Mouse (Mus musculus) intestine, postnatal 0 days (tissue): ENCODE measurements at regions not wholly inside any gene's neighbourhood (a gene's known extent, or its start where the extent isn't known, plus 50 kb on each side); places are given as distances from the start of the nearest gene placed in this dataset.
A peak's percentile ranks its signal among the peaks of the same experiment; 100 is the strongest.

Source experiments
- ATAC-seq: fragments of 200-750 bp; cut with Nextera tagmentation; 2 replicates; pipeline ENCODE4 v1.8.0; 2017; ENCODE audit warnings: mild to moderate bottlenecking, moderate TSS enrichment, moderate library complexity
- H3K27ac ChIP-seq: fragments of 300-500 bp; sonication (generic); 2 replicates; pipeline ENCODE4 v1.5.1; 2014; ENCODE audit warnings: mild to moderate bottlenecking, low read depth, low read length, moderate library complexity
- H3K27me3 ChIP-seq: fragments of 300-500 bp; sonication (generic); replicated peaks from 2 replicates; pipeline ENCODE4 v1.6.1; 2014; ENCODE audit warnings: low read length, mixed read lengths; ENCODE audit not compliant: control insufficient read depth, insufficient read depth
- H3K36me3 ChIP-seq: fragments of 300-500 bp; sonication (generic); 2 replicates; pipeline ENCODE4 v1.6.1; 2014; ENCODE audit warnings: mild to moderate bottlenecking, moderate library complexity; ENCODE audit not compliant: control insufficient read depth, insufficient read depth
- H3K4me1 ChIP-seq: fragments of 300-500 bp; sonication (generic); replicated peaks from 2 replicates; pipeline ENCODE4 v1.6.1; 2014; ENCODE audit warnings: antibody characterized with exemption, low read length, mixed read lengths; ENCODE audit not compliant: control insufficient read depth, insufficient read depth
- H3K4me2 ChIP-seq: fragments of 300-500 bp; sonication (generic); replicated peaks from 2 replicates; pipeline ENCODE4 v1.6.1; 2014; ENCODE audit warnings: low read depth, mild to moderate bottlenecking, moderate library complexity
- H3K4me3 ChIP-seq: fragments of 300-500 bp; sonication (generic); 2 replicates; pipeline ENCODE4 v1.5.1; 2014; ENCODE audit warnings: low read depth, low read length
- H3K9ac ChIP-seq: fragments of 300-500 bp; sonication (generic); 2 replicates; pipeline ENCODE4 v1.6.1; 2014; ENCODE audit warnings: mild to moderate bottlenecking, low read depth, low read length
- H3K9me3 ChIP-seq: fragments of 300-500 bp; sonication (generic); 2 replicates; pipeline ENCODE4 v1.6.1; 2016; ENCODE audit warnings: mixed run types; ENCODE audit not compliant: control insufficient read depth
- CTCF ChIP-seq: sonication (generic); IDR thresholded peaks from 2 replicates; pipeline ENCODE4 v1.5.1; 2016; ENCODE audit warnings: low read depth, mild to moderate bottlenecking, control low read depth, antibody characterized with exemption, moderate library complexity
- WGBS: fragments of 180-500 bp; shearing (Covaris S2); extraction: QIAGEN DNeasy Blood & Tissue Kit; methylation state at CpG from one replicate; pipeline ENCODE4 v1.1.7; 2014; 5-methylcytosine and 5-hydroxymethylcytosine counted together

- Histone ChIP-seq H3K4me3 (no peak overlapping the region), H3K9me3 (no peaks in the 10 kb centered on the region), H3K27me3 (no peaks in the 10 kb centered on the region), H3K9ac (no peak overlapping the region), H3K27ac (no peak overlapping the region), H3K4me1 (no peaks in the 10 kb centered on the region), H3K36me3 (no peaks in the 10 kb centered on the region), H3K4me2 (no peak overlapping the region)
- no peak for TF ChIP-seq CTCF
- 82% methylated on average over 5 of the region's 5 CpGs for WGBS
- ATAC-seq, result no peak
Measured at GRCm38 (mm10) chr17:22795213-22795612, 71.7 kb downstream of the Zfp945 start.

DNA sequence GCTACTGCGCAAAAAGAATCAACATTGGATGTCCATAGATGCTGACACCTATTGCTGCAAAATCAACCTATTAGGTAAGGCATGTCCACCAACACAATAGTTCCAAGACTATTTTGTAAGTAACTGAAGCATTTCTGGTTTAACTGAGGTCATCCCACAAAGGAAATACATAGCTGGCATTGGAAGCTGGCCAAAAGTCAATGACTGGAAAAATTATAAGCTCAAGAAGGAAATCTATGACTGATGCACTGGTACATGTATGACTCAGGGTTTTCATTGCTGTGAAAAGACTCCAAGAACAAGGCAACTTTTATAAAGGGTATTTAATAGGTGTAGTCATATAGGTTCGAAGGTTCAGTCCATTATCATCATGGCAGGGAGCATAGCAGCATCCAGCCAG, 82.5 kb downstream of the Zfp945 start:
- H3K9me3 ChIP-seq, result peaks cover under 1% of the 10 kb centered on the region
- H3K9ac ChIP-seq, result no peak overlapping the region
- H3K4me1 ChIP-seq, result no peaks in the 10 kb centered on the region
- no peak overlapping the region for H3K4me3 ChIP-seq
- no peak overlapping the region for H3K27ac ChIP-seq
- TF ChIP-seq CTCF, result no peak
- no peak for ATAC-seq
- H3K27me3 ChIP-seq, result no peaks in the 10 kb centered on the region
- H3K36me3 ChIP-seq, result no peaks in the 10 kb centered on the region
- H3K4me2 ChIP-seq, result no peak overlapping the region
- WGBS, result 92% methylated on average over 2 of the region's 2 CpGs

- Histone ChIP-seq H3K27me3 (no peaks in the 10 kb centered on the region), H3K4me3 (no peak overlapping the region), H3K36me3 (no peaks in the 10 kb centered on the region), H3K4me1 (no peaks in the 10 kb centered on the region), H3K9me3 (no peaks in the 10 kb centered on the region), H3K4me2 (no peak overlapping the region), H3K27ac (no peak overlapping the region), H3K9ac (no peak overlapping the region)
- no peak for ATAC-seq
- TF ChIP-seq CTCF, result no peak
- WGBS, result 70% methylated on average over 7 of the region's 7 CpGs
Measured at GRCm38 (mm10) chr17:22745736-22746135, 121.2 kb downstream of the Zfp945 start.

DNA sequence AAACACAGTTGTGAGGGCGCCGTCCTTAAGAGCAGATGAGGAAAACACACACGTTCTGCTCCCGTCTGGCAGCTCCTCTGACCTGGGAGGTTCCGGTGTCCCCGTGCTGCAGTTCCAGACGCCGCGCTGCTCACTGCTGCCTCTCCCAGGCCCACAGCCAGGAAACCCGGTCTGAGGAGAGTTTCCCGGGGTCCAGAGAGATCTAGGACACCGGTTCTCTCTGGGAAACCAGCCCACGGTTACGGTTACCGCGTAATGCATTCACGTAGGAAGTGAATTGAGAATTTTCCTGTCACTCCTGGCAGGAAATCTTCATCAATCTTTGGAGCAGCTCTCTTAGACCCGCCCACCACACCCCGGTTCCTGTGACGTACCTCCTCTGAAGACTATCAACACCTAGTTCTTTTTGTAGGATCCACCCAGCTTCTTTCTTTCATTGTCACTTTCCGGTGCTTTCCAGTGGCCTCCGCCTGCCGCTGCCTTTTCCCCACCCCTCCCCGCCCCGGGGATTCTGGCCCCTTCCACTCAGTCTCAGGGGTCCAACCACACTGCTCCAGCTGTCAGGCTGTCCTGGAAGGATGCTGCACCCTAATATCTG, 127.3 kb downstream of the Zfp945 start:
- no peaks in the 10 kb centered on the region for H3K36me3 ChIP-seq
- ATAC-seq, result peak; percentile 88
- WGBS, result under 1% methylated on average over 25 of the region's 25 CpGs
- TF ChIP-seq CTCF, result peak; percentile 45
- H3K9me3 ChIP-seq, result no peaks in the 10 kb centered on the region
- H3K9ac ChIP-seq, result peak overlapping the region; percentile 51
- 0 out of 2 replicates have a peak overlapping the region, but pooled peaks have one; percentile 28 for H3K27ac ChIP-seq
- H3K4me1 ChIP-seq, result no peaks in the 10 kb centered on the region
- peak overlapping the region; percentile 65 for H3K4me2 ChIP-seq
- peak overlapping the region; percentile 62 for H3K4me3 ChIP-seq
- no peaks in the 10 kb centered on the region for H3K27me3 ChIP-seq

DNA sequence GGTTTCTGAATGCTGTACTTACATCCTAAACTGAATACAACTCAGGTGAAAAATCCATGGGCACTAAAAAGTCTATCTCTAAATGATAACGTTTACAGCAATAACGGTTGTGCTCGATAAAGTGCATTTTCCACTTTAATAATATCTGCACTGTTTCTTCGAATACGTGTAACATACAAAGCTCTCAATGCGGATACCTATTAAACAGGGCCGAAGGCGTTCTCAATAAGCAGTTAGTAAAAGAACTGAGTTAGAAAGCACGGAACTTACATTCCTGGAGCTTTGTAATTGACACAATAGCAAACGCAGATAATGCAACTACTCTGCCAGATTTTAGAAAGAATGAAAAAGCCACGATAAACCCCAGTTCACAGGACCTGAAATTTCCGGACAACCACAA, 127.8 kb downstream of the Zfp945 start:
- H3K4me3 ChIP-seq, result peak overlapping the region; percentile 62
- H3K9me3 ChIP-seq, result no peaks in the 10 kb centered on the region
- 3% methylated on average over 12 of the region's 12 CpGs for WGBS
- no peaks in the 10 kb centered on the region for H3K4me1 ChIP-seq
- no peaks in the 10 kb centered on the region for H3K27me3 ChIP-seq
- H3K27ac ChIP-seq, result 0 out of 2 replicates have a peak overlapping the region, but pooled peaks have one; percentile 28
- no peaks in the 10 kb centered on the region for H3K36me3 ChIP-seq
- ATAC-seq, result no peak
- TF ChIP-seq CTCF, result no peak
- H3K4me2 ChIP-seq, result peak overlapping the region; percentile 65
- peak overlapping the region; percentile 51 for H3K9ac ChIP-seq

- H3K27ac ChIP-seq, result no peak overlapping the region
- TF ChIP-seq CTCF, result no peak
- H3K4me3 ChIP-seq, result no peak overlapping the region
- 89% methylated on average over 4 of the region's 4 CpGs for WGBS
- H3K4me2 ChIP-seq, result no peak overlapping the region
- no peak for ATAC-seq
- H3K36me3 ChIP-seq, result no peaks in the 10 kb centered on the region
- H3K27me3 ChIP-seq, result no peaks in the 10 kb centered on the region
- 0 out of 2 replicates have a peak, but pooled peaks cover 3% of the 10 kb centered on the region for H3K9me3 ChIP-seq
- no peaks in the 10 kb centered on the region for H3K4me1 ChIP-seq
- no peak overlapping the region for H3K9ac ChIP-seq
Measured at GRCm38 (mm10) chr17:22736360-22736759, 130.6 kb downstream of the Zfp945 start.
